Mouse (Mus musculus) spleen, adult 2 months (tissue): ENCODE measurements at regions not wholly inside any gene's neighbourhood (a gene's known extent, or its start where the extent isn't known, plus 50 kb on each side); places are given as distances from the start of the nearest gene placed in this dataset.
"Not testable (repeated sequence)": the region's sequence is repeated elsewhere in the genome, so short reads cannot be mapped to it uniquely, and the experiment has no call there.

ENCODE experiments used
- CTCF ChIP-seq: fragments of 200-500 bp; IDR thresholded peaks from 2 replicates; pipeline ENCODE4 v1.5.1; 2011; ENCODE audit warnings: mild to moderate bottlenecking, inconsistent platforms; ENCODE audit not compliant: insufficient read depth, insufficient read length, insufficient replicate concordance; ENCODE audit errors: extremely low read depth
- POLR2A ChIP-seq: fragments of 200-500 bp; IDR thresholded peaks from 2 replicates; pipeline ENCODE4 v1.6.1; 2011; ENCODE audit warnings: low read depth, low read length, inconsistent platforms

GRCm38 (mm10) chr6:67698952-67699351, 163.4 kb upstream of the Tacstd2 start:
- TF ChIP-seq POLR2A, CTCF: not testable (repeated sequence)
